Mouse (Mus musculus) embryonic fibroblast, embryonic 13.5 days (primary cell): ENCODE results near the gene Csf2. TPM values are rescaled to one million over a fixed set of nuclear protein-coding genes. Genes with fewer than 3 reads are reported as not detected.

ENCODE experiments used
- H3K27ac ChIP-seq: 2 replicates; pipeline ENCODE4 v1.5.1; 2012; ENCODE audit warnings: low read length, control low read depth, inconsistent platforms; ENCODE audit not compliant: insufficient read depth
- H3K4me1 ChIP-seq: 2 replicates; pipeline ENCODE4 v1.6.1; 2011; ENCODE audit warnings: low read length; ENCODE audit not compliant: control insufficient read depth, insufficient read depth
- H3K4me3 ChIP-seq: 2 replicates; pipeline ENCODE4 v1.5.1; 2011; ENCODE audit warnings: mild to moderate bottlenecking, control low read depth, low read length; ENCODE audit not compliant: insufficient read depth
- CTCF ChIP-seq: IDR thresholded peaks from 2 replicates; pipeline ENCODE4 v1.5.1; 2011; ENCODE audit warnings: mild to moderate bottlenecking, control low read depth, low read length, moderate library complexity, borderline replicate concordance; ENCODE audit not compliant: insufficient read depth
- POLR2A ChIP-seq: IDR thresholded peaks from 2 replicates; pipeline ENCODE4 v1.6.1; 2011; ENCODE audit warnings: low read depth, mild to moderate bottlenecking, control low read depth, low read length, moderate library complexity
- polyA plus RNA-seq: library from polyadenylated mRNA; stranded (reverse); fragments of >200 nt; gene quantifications from 2 replicates; pipeline ENCODE4 v1.2.4, GENCODE M21; 2011; ENCODE audit warnings: low read depth; ENCODE audit not compliant: missing spikeins, insufficient read length

Csf2 gene
- polyA plus RNA-seq, 1 experiment, result not detected

DNA sequence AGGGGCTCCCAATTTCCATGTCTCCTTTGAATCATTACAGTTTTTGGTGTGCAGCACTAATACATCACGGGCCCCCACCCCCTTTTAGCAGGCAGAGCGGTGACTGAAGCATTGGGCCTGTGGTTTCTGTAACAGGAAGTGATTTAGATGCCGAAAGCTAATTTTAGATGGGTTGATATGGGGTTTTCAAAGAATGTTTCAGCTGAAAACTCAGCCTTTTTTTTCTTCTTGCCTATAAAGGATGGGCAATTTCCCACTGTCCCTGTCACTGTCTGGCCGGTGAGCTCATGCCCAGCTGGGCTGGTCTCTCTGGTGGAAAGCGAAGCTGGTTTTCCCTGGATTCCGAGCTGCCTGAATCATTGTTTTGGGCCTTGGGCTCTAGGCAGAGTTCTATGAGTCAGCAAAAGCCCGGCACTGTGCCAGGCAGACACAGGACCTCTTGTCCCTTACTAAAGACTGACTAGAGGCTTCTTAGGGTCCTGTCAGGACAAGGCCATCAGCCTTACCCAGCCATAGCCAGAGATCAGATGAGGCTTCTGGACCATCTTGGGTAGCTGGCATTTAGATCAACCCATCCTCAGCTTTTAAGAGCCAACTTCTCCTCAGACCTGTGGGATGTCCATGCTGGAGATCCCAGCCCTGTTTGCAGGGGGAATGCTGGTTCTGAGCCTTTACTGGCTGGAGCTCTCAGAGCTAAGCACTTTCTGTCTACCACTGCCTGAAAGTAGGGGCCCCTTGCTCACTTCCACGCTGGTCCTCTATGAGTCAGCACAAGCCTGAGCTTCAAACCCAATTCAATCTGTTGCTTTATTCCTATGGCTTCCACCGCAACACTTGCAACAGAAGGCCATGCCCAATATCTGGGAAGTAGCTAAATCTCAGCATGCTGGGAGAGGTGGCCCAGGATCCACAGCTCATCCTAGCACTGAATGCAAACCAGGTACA is 34.7 kb downstream of the Csf2 start:
- peak overlapping the region; percentile 76 for H3K27ac ChIP-seq
- H3K4me3 ChIP-seq, result no peak overlapping the region
- peaks cover 26% of the 10 kb centered on the region for H3K4me1 ChIP-seq
- TF ChIP-seq CTCF, result no peak
- TF ChIP-seq POLR2A, result no peak

DNA sequence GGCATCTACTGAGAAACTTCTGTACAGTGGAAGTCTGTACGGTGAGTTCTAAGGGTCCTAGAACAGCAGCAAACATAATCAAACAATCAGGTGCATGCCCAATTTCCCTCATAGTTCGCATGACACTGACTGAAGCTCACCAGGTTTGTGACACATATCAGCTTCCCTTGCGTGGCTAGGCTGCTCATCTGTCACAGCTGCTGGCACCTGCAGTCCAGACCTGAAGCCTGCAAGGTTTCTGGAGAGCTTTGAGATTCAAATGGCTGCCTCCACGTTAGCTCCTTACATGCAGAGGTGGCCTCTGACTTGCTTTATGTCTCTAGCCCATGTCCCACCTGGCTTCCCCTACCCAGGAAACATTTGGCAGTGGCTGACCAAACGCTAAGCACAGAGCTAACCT is 35.8 kb downstream of the Csf2 start:
- TF ChIP-seq POLR2A (no peak), CTCF (no peak)
- Histone ChIP-seq H3K27ac (no peak overlapping the region), H3K4me1 (peaks cover 26% of the 10 kb centered on the region), H3K4me3 (no peak overlapping the region)

DNA sequence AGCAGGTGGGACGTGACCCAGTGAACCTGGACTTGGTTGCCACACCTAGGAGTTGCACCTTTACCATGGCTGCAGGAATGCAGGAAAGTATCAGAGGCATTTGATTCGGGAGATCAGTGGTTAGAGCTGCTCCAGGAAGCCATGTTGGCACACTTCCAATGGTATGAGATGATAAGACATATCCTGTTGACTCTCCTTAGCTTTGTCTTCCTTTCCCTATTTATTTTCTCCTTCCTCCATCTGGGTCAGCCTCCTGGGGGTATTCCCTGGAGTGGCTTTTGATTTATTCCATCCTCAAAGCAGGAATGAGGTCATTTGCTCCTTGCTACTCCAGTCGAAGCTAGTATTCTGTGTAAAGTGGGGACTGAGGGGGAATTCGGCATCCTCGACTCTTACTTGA is 42.5 kb downstream of the Csf2 start:
- TF ChIP-seq POLR2A (no peak), CTCF (no peak)
- no peak overlapping the region for H3K4me3 ChIP-seq
- H3K4me1 ChIP-seq, result no peaks in the 10 kb centered on the region
- no peak overlapping the region for H3K27ac ChIP-seq

DNA sequence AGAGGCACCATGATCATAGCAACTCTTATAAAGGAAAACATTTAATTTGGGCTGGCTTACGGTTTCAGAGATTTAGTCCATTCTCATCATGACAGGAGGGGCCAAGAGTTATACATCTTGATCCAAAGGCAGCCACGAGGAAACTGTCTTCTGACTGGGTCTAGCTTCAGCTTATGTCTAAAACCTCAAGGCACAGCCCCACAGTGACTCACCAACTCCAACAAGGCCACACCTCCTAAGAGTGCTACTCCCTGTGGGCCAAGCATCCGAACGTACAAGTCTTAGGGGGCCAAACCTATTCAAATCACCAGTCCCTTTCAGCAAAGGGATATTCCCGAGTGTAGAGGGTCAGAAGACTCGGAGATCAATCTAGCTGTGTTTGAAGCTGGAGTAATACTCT is 44.1 kb downstream of the Csf2 start:
- H3K4me1 ChIP-seq, result no peaks in the 10 kb centered on the region
- TF ChIP-seq CTCF (no peak), POLR2A (no peak)
- H3K4me3 ChIP-seq, result no peak overlapping the region
- no peak overlapping the region for H3K27ac ChIP-seq

DNA sequence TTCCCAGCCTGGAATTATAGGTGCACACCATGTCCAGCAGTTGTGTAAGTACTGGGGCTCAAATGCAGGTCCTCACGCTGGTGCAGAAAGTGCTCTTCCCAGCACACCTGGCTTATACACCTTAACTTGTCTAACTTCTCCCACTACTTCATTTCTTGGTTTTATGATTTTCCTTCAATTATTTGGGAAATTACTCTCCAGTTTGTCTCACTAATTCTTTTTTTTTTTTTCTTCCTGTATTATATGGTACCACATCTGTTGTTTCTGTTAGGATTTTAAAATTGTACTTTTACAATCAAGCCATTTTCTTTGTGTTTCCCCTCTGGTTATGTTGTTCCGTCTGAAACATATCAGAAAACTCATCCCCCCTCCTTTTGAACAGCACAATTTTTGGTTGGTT is 44.7 kb downstream of the Csf2 start:
- Histone ChIP-seq H3K4me1 (no peaks in the 10 kb centered on the region), H3K27ac (no peak overlapping the region), H3K4me3 (no peak overlapping the region)
- TF ChIP-seq POLR2A, result no peak
- no peak for TF ChIP-seq CTCF

DNA sequence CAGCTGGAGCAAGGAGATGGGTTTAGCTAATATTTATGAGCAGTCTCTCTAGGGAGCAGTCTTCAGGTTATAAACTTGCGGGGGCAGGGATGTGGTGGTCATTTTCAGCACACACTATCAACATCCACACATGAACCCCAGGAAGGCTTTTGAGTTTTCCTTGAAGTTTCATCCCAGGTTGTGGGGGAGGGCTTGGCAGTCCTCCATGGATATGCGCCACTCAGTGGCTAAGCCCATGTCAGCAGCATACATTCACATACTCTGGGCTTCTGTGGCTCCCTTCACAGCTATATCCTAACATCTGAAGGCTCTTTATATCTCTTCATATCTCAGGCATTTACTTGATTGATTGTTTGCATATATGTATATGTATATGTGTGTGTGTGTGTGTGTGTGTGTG is 46.3 kb downstream of the Csf2 start:
- TF ChIP-seq CTCF, result peak; percentile 2; the same call in 1 of the 2 replicates
- no peak for TF ChIP-seq POLR2A
- Histone ChIP-seq H3K27ac (no peak overlapping the region), H3K4me1 (no peaks in the 10 kb centered on the region), H3K4me3 (no peak overlapping the region)

DNA sequence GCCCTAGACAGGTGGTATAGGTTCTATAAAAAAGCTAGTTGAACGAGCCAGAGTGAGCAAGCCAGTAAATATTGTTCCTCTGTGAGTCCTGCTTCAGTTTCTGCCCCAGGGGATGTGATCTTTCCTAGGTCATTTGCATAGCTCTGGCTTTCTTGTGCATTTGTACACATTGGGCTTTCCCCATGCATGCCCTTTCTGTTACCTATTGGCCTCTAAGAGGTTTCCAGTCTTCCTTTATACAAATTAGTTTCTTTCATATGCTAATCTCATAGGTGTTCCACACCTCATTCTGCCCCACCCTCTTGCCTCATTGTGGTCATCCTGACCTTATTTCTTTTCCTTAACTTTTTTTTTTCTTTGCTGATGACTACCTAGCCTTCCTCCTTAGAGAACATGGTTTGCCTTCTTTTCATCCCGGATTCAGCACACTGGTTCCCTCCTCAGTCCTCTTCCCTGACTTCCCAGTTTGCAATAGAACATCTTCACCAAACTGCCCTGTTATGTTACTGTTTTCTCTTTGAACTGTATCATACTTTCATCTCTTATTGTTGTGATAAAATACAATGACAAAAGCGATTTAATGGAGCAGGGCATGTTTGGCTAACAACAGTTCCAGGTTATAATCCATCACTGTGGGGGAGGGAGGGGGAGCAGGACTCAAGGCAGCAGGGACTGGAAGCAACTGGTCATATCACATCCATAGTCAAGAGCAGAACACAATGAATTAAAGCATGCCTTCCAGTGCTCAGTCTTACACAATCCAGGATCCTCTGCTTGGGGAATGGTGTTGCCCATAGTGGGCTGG is 47.4 kb downstream of the Csf2 start:
- TF ChIP-seq CTCF (no peak), POLR2A (no peak)
- H3K4me3 ChIP-seq, result no peak overlapping the region

DNA sequence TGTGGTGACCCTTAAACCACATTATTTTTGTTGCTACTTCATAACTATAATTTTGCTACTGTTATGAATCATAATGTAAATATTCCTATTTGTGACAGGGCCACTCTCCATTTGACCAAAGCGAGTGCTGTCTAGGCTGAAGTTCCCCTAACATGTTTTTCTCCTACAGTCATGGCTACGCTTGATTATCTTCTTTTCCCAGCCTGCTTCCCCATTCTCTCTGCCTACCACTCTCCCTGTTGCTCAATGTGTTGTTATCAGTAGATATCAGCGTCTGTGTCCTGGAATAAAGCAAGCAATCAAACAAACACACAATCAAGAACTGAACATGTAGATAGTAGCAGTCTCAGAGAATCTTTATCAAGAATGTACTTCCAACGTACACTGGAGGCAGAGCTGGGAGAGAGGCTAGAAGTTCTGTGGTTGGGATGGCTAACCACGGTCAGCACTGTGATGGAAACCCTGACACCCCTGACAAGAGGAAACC is 48.1 kb downstream of the Csf2 start:
- Histone ChIP-seq H3K27ac (no peak overlapping the region), H3K4me3 (no peak overlapping the region), H3K4me1 (no peaks in the 10 kb centered on the region)
- TF ChIP-seq POLR2A, result no peak
- TF ChIP-seq CTCF, result no peak

More for the DNA sequence above, 47.4 kb downstream of the Csf2 start:
- H3K27ac ChIP-seq, result no peak overlapping the region
- no peaks in the 10 kb centered on the region for H3K4me1 ChIP-seq

Other genes with a start within 250 kb of the Csf2 start
- 1.1 TPM in 1 of 2 replicates, not detected in the other for gene Slc22a4, start 221.6 kb downstream of the Csf2 start, polyA plus RNA-seq
- 18.3 and 20.0 TPM in 2 replicates for gene Pdlim4, start 180.7 kb downstream of the Csf2 start, polyA plus RNA-seq
- gene P4ha2, start 149.6 kb downstream of the Csf2 start, polyA plus RNA-seq, result 76.7 and 86.7 TPM in 2 replicates
- gene Il3, start 17.6 kb upstream of the Csf2 start, polyA plus RNA-seq, result not detected in 2 replicates
- gene Acsl6, start 54.1 kb upstream of the Csf2 start, polyA plus RNA-seq, result 0.77 and 1.1 TPM in 2 replicates
- not detected in 2 replicates for gene Meikin, start 121.0 kb upstream of the Csf2 start, polyA plus RNA-seq
- gene Fnip1, start 188.5 kb upstream of the Csf2 start, polyA plus RNA-seq, result 30.0 and 38.5 TPM in 2 replicates